Mouse (Mus musculus) left cerebral cortex, adult 8-10 months (tissue): ENCODE results near the gene Rnf141. TPM values are rescaled to one million over a fixed set of nuclear protein-coding genes. Genes with fewer than 3 reads are reported as not detected.

Source experiments
- DNase-seq, 2 experiments: peaks; one replicate each; pipeline ENCODE4 v3.0.0; 2022; ENCODE audit warnings: low spot score in 2 of 2
- microRNA-seq, 2 experiments: library from miRNA; unstranded; fragments of <30 nt; microRNA quantifications; one replicate each; pipeline ENCODE4 v1.2.0; 2022
- total RNA-seq, 4 experiments: library from RNA; stranded (reverse); gene quantifications; 2 replicates each; pipeline ENCODE4 v1.2.4; 2022

Gene Rnf141
- total RNA-seq, 4 experiments from 2014 or later = 68.5 to 87.3 (median 77.0) TPM

- peak in 1 of 2 experiments; percentile 37 for DNase-seq
Measured at GRCm38 (mm10) chr7:110768451-110769064, 75.7 kb downstream of the Rnf141 start.

- no peak for DNase-seq
Measured at GRCm38 (mm10) chr7:110768001-110768400, 76.3 kb downstream of the Rnf141 start, which contains the start of gene Ampd3. TSS of gene Ampd3 (plus strand) at chr7:110768206.

GRCm38 (mm10) chr7:110762605-110763180 lies 81.6 kb downstream of the Rnf141 start:
- DNase-seq = no peak

DNA sequence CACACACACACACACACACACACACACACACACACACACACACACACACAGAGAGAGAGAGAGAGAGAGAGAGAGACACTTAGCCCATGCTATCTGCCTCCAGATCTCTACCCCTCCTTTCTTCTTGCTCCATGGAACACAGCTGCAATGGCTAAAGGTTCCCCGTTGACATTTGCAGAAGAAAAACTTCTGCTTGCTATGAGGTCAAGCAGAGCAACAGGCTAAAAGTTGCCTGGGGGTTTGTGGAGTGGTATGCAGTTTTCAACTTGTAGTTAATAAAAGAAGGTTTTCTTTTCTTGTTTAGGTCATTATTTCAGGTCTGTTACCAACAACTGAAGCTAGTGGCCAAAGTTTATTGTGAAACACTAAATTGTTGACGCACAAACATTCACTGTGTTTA lies 87.8 kb downstream of the Rnf141 start:
- no peak for DNase-seq

- no peak for DNase-seq
Measured at GRCm38 (mm10) chr7:110753926-110754330, 90.3 kb downstream of the Rnf141 start.

GRCm38 (mm10) chr7:110753310-110753709 lies 90.9 kb downstream of the Rnf141 start:
- no peak for DNase-seq

DNA sequence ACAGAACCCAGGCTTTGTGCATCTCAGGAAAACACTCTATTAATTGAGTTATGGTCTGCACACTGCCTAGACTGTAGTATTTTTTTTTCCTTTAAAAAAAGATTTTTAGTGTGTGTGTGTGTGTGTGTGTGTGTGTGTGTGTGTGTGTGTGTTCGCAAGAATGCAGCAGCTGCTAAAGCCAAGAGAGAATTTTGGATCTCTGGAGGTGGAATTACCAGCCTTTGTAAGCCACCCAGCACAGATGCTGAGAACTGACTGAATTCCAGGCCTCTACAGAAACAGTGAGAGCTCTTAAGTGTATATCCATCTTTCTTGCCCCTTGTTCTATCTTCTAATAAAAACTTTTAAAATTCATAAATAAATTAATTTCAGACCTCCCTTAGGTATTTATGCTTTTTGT lies 92.6 kb downstream of the Rnf141 start:
- DNase-seq = no peak

DNA sequence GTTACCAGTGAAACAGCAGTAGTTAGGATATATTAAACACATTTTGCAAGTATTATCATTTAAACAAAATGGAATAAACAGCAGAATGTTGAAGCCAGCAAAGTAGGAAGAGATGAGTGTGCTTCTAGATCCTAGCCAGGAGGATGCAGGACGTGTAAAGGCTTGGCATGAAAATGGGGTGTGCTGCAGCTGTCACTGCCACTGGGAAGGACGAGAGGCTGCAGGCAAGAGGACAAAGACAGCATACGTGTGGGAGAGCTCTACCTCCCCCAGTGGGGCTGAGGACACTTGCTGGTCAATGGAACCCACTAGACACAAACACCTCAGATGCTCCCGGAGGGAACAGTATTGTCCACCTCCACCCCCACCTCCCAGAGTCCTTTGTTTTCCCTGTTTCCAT lies 93.4 kb downstream of the Rnf141 start:
- no peak for DNase-seq

Small RNA genes within 50 kb of the gene (microRNA-seq; reads per million reads assigned to microRNA genes)
- gene Gm47282 = 0 reads per million in 2 experiments

Other genes starting within 250 kb of the Rnf141 start
- 10 to 100 TPM; 49.2 to 62.5 (median 60.1) TPM for gene Sbf2, start 229.5 kb downstream of the Rnf141 start, total RNA-seq
- 1 to 10 TPM; 1.8 to 3.1 (median 2.5) TPM for gene Adm, start 216.8 kb downstream of the Rnf141 start, total RNA-seq
- gene Ampd3, start 76.3 kb downstream of the Rnf141 start, total RNA-seq = 10 to 100 TPM; 22.9 to 33.5 (median 29.5) TPM
- 1 to 10 TPM in 2 of 4 experiments, under 1 TPM in 2; 0.84 to 1.4 (median 0.99) TPM for gene Lyve1, start 18.8 kb upstream of the Rnf141 start, total RNA-seq
- 1 to 10 TPM; 2.1 to 3.6 (median 3.3) TPM for gene Mrvi1, start 138.0 kb upstream of the Rnf141 start, total RNA-seq
- gene Ctr9, start 184.5 kb upstream of the Rnf141 start, total RNA-seq = 10 to 100 TPM; 38.2 to 40.9 (median 39.2) TPM
- gene Eif4g2, start 238.6 kb upstream of the Rnf141 start, total RNA-seq = 100 to 1,000 TPM; 569 to 611 (median 588) TPM